Mouse (Mus musculus) MEL (cell line): ENCODE data around the gene Fer1l5. TPM values are rescaled to one million over a fixed set of nuclear protein-coding genes. Genes with fewer than 3 reads are reported as not detected.

Experiments
- DNase-seq: peaks from one replicate; pipeline ENCODE4 v3.0.0; 2011; ENCODE audit warnings: low read depth, low spot score
- H3K27ac ChIP-seq: 2 replicates; pipeline ENCODE4 v1.5.1; 2012; ENCODE audit warnings: low read depth, mild to moderate bottlenecking, control low read depth, low read length, moderate library complexity; ENCODE audit not compliant: control insufficient read depth
- H3K27me3 ChIP-seq, 2 experiments: fragments of 150-350 bp in 1 of 2; sonication (generic) in 1 of 2; 2 replicates each; pipeline ENCODE4 v1.6.1; 2012; ENCODE audit warnings: low read length in 2 of 2, mild to moderate bottlenecking in 2 of 2, improper control_type of control experiment in 1 of 2, moderate library complexity in 1 of 2; ENCODE audit not compliant: insufficient read depth in 2 of 2, control insufficient read depth in 1 of 2
- H3K36me3 ChIP-seq, 2 experiments: 2 replicates each; pipeline ENCODE4 v1.6.1; 2012 to 2014; ENCODE audit warnings: low read length in 2 of 2, improper control_type of control experiment in 1 of 2, inconsistent platforms in 1 of 2, mild to moderate bottlenecking in 1 of 2; ENCODE audit not compliant: insufficient read depth in 2 of 2, control insufficient read depth in 1 of 2
- H3K4me1 ChIP-seq, 2 experiments: fragments of 150-350 bp in 1 of 2; sonication (generic) in 1 of 2; 2 replicates each; pipeline ENCODE4 v1.6.1; 2012; ENCODE audit warnings: low read length in 2 of 2, improper control_type of control experiment in 1 of 2, mild to moderate bottlenecking in 1 of 2; ENCODE audit not compliant: insufficient read depth in 2 of 2, control insufficient read depth in 1 of 2
- H3K4me3 ChIP-seq, 2 experiments: fragments of 150-350 bp in 1 of 2; sonication (generic) in 1 of 2; 2 replicates each; pipeline ENCODE4 v1.5.1; 2012; ENCODE audit warnings: low read depth in 2 of 2, low read length in 2 of 2, mild to moderate bottlenecking in 2 of 2, moderate library complexity in 2 of 2, control low read depth in 1 of 2, improper control_type of control experiment in 1 of 2; ENCODE audit not compliant: control insufficient read depth in 1 of 2, insufficient read depth in 1 of 2
- H3K79me2 ChIP-seq: 2 replicates; pipeline ENCODE4 v1.6.1; 2012; ENCODE audit warnings: mild to moderate bottlenecking, low read length, moderate library complexity; ENCODE audit not compliant: control insufficient read depth, poor library complexity, insufficient read depth
- H3K9ac ChIP-seq: 2 replicates; pipeline ENCODE4 v1.6.1; 2012; ENCODE audit warnings: low read depth, mild to moderate bottlenecking, control low read depth, low read length, moderate library complexity; ENCODE audit not compliant: control insufficient read depth, poor library complexity, severe bottlenecking
- H3K9me3 ChIP-seq: fragments of 150-350 bp; sonication (generic); replicated peaks from 2 replicates; pipeline ENCODE4 v1.6.1; 2012; ENCODE audit warnings: mild to moderate bottlenecking, low read length, improper control_type of control experiment, moderate library complexity; ENCODE audit not compliant: insufficient read depth
- CHD1 ChIP-seq: IDR thresholded peaks from 2 replicates; pipeline ENCODE4 v1.6.1; 2012; ENCODE audit warnings: low read depth, mild to moderate bottlenecking, inconsistent platforms, low read length, improper control_type of control experiment
- ETS1 ChIP-seq: IDR thresholded peaks from 2 replicates; pipeline ENCODE4 v1.6.1; 2012; ENCODE audit warnings: low read depth, mild to moderate bottlenecking, inconsistent platforms, low read length, improper control_type of control experiment, moderate library complexity
- GATA1 ChIP-seq: IDR thresholded peaks from 2 replicates; pipeline ENCODE4 v1.6.1; 2011; ENCODE audit warnings: low read depth, low read length, improper control_type of control experiment
- HCFC1 ChIP-seq: IDR thresholded peaks from 2 replicates; pipeline ENCODE4 v1.6.1; 2012; ENCODE audit warnings: low read depth, mild to moderate bottlenecking, inconsistent platforms, low read length, improper control_type of control experiment, moderate library complexity
- MAX ChIP-seq: IDR thresholded peaks from 2 replicates; pipeline ENCODE4 v1.6.1; 2011; ENCODE audit warnings: low read length, improper control_type of control experiment
- MEF2A ChIP-seq: IDR thresholded peaks from 2 replicates; pipeline ENCODE4 v1.6.1; 2014; ENCODE audit warnings: low read depth, mild to moderate bottlenecking, inconsistent platforms, low read length, improper control_type of control experiment; ENCODE audit not compliant: poor library complexity, insufficient replicate concordance, severe bottlenecking; ENCODE audit errors: extremely low read depth
- MXI1 ChIP-seq: IDR thresholded peaks from 2 replicates; pipeline ENCODE4 v1.6.1; 2011; ENCODE audit warnings: mild to moderate bottlenecking, low read depth, low read length, improper control_type of control experiment
- POLR2AphosphoS5 ChIP-seq: IDR thresholded peaks from 2 replicates; pipeline ENCODE4 v1.6.1; 2012; ENCODE audit warnings: low read depth, borderline replicate concordance, mild to moderate bottlenecking, inconsistent platforms, low read length, moderate library complexity, mixed read lengths
- RAD21 ChIP-seq: IDR thresholded peaks from 2 replicates; pipeline ENCODE4 v1.6.1; 2011; ENCODE audit warnings: mild to moderate bottlenecking, low read depth, low read length, improper control_type of control experiment
- SMC3 ChIP-seq: IDR thresholded peaks from 2 replicates; pipeline ENCODE4 v1.6.1; 2011; ENCODE audit warnings: low read depth, low read length, improper control_type of control experiment
- TAL1 ChIP-seq: IDR thresholded peaks from 2 replicates; pipeline ENCODE4 v1.6.1; 2012; ENCODE audit warnings: mild to moderate bottlenecking, inconsistent platforms, low read length, moderate library complexity, mixed read lengths
- TCF12 ChIP-seq: IDR thresholded peaks from 2 replicates; pipeline ENCODE4 v1.6.1; 2014; ENCODE audit warnings: low read depth, mild to moderate bottlenecking, inconsistent platforms, low read length, improper control_type of control experiment, moderate library complexity
- ZC3H11A ChIP-seq: IDR thresholded peaks from 2 replicates; pipeline ENCODE4 v1.6.1; 2012; ENCODE audit warnings: low read depth, mild to moderate bottlenecking, inconsistent platforms, low read length, improper control_type of control experiment
- ZKSCAN1 ChIP-seq: IDR thresholded peaks from 2 replicates; pipeline ENCODE4 v1.6.1; 2012; ENCODE audit warnings: low read depth, mild to moderate bottlenecking, inconsistent platforms, low read length, improper control_type of control experiment, moderate library complexity
- polyA plus RNA-seq, 2 experiments: library from polyadenylated mRNA; stranded (reverse) in 1 of 2; unstranded in 1 of 2; fragments of >175 nt in 1 of 2; fragments of >200 nt in 1 of 2; gene quantifications; 2 replicates each; pipeline versions ENCODE4 v1.2.1 to v1.2.4; 2012; ENCODE audit warnings: low replicate concordance in 2 of 2, low read depth in 1 of 2; ENCODE audit not compliant: insufficient read length in 2 of 2, insufficient read depth in 1 of 2, missing spikeins in 1 of 2
- total RNA-seq: library from RNA; depleted of rRNA; stranded (reverse); fragments of 300-350 nt; gene quantifications from 2 replicates; pipeline ENCODE4 v1.2.3, GENCODE M21; 2012

The Fer1l5 gene
- total and polyA plus RNA-seq, 3 experiments = 2.3 TPM; not detected in 2

- peaks cover 0 to 40% of the 10 kb centered on the region in 2 experiments; a peak in 2 of 4 replicates for H3K36me3 ChIP-seq
- no peak overlapping the region for H3K9ac ChIP-seq
- H3K9me3 ChIP-seq = no peaks in the 10 kb centered on the region
- no peak for TF ChIP-seq HCFC1
- TF ChIP-seq CHD1 = no peak
- no peak for TF ChIP-seq TCF12
- TF ChIP-seq RAD21 = no peak
- no peak for TF ChIP-seq TAL1
- no peak for TF ChIP-seq ZKSCAN1
- TF ChIP-seq MAX = no peak
- no peak for TF ChIP-seq GATA1
- TF ChIP-seq MEF2A = no peak
- TF ChIP-seq POLR2AphosphoS5 = no peak
- peaks cover 3% of the 10 kb centered on the region; the same call in 1 of the 2 replicates for H3K79me2 ChIP-seq
- H3K27ac ChIP-seq = no peak overlapping the region
- no peak for DNase-seq
- no peaks in the 10 kb centered on the region for H3K4me1 ChIP-seq
- no peak overlapping the region for H3K4me3 ChIP-seq
- H3K27me3 ChIP-seq = no peaks in the 10 kb centered on the region
Measured at GRCm38 (mm10) chr1:36356955-36357695, 15.0 kb upstream of the Fer1l5 start.

GRCm38 (mm10) chr1:36367698-36368097, 4.4 kb upstream of the Fer1l5 start:
- H3K36me3 ChIP-seq = peaks cover 20 to 31% of the 10 kb centered on the region in 2 experiments

More at GRCm38 (mm10) chr1:36367698-36368097, 4.4 kb upstream of the Fer1l5 start:
- H3K27ac ChIP-seq = no peak overlapping the region
- TF ChIP-seq MXI1 (no peak), ETS1 (no peak), ZC3H11A (no peak), SMC3 (no peak)
- H3K9me3 ChIP-seq = no peaks in the 10 kb centered on the region
- H3K79me2 ChIP-seq = peaks cover 33% of the 10 kb centered on the region
- DNase-seq = no peak
- H3K4me3 ChIP-seq = peak overlapping the region; percentile 79 to 93
- no peaks in the 10 kb centered on the region for H3K27me3 ChIP-seq
- H3K9ac ChIP-seq = peak overlapping the region; percentile 91
- peaks cover 2 to 19% of the 10 kb centered on the region in 2 experiments; a peak in 2 of 4 replicates for H3K4me1 ChIP-seq
